Mouse (Mus musculus): ENCODE measurements around the gene Klk1b4.
"Not testable (repeated sequence)": the region's sequence is repeated elsewhere in the genome, so short reads cannot be mapped to it uniquely, and the experiment has no call there.

The Klk1b4 gene

DNA sequence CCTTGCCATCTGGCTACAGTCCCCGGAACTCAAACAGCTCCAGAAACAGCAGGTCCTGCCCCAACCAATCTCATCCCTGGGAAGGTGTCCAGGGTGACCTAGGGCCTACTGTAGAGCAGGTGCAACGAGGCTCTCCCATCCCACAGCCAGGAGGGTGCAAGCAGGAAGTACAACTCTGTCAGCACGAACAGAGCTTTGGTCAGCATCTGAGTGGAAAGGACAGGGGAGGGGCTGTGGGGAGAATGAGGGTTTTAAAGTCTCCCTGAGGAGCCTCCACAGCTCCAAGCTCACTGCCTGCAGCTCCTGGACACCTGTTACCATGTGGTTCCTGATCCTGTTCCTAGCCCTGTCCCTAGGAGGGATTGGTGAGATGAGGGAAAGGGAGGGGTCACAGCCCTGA is at the start of gene Klk1b4:
Gene Klk1b4, plus strand, starts transcription at position 301 of the 400 bp plus-strand sequence.
- in situ Hi-C loops (cut with MboI; ENCODE audit: unreplicated experiment in 2 of 2): not testable (repeated sequence)

DNA sequence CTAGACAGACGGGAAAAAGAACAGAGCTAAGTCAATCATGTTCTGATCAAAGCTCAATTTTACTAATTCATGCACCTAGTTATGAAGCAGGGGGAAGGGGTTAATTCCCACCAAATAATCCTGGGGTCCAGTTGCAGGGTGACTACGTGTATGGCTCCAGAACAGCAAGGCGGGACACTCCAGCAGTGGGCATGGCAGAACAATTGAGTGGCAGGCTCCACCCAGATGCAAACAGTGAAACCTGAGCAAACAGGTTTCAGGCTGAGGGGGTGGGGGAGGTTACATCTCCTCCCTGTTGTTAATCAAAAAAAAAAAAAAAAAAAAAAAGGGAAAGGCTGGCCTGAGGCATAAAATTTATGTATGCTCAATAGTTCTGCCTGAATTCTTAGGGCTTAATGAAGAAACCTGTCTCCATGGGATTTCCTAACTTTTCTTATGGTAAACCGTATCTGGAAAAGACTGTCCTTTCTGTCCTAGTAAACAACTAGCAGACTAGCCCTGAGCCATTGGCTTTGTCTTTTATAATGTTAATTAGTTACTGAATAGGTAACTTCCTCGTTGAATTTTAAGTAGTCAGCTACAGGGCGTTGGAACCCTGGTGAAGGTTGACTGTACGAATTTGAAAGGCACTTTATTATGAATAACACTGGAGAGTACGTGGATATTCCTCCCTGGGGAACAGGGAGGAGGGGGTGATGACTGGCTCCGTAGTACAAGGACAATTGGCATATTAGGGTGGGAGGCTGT is 27.8 kb upstream of the Klk1b4 start:
- in situ Hi-C loops (cut with MboI; ENCODE audit: unreplicated experiment in 2 of 2): no loop called here

DNA sequence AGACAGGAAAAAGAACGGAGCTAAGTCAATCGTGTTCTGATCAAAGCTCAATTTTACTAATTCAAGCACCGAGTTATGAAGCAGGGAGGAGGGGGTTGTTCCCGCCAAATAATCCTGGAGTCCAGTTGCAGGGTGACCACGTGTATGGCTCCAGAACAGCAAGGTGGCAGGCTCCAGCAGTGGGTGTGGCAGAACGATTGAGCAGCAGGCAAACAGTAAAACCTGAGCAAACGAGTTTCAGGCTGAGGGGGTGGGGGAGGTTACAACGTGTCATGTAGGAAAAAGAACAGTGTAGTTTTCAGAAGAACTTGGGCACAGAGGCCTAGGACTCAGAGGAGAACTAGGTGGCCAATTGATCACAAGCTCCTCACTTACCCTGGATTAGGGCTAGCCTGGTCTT is 20.7 kb upstream of the Klk1b4 start:
- in situ Hi-C loops (cut with MboI; ENCODE audit: unreplicated experiment in 2 of 2): not testable (repeated sequence)

DNA sequence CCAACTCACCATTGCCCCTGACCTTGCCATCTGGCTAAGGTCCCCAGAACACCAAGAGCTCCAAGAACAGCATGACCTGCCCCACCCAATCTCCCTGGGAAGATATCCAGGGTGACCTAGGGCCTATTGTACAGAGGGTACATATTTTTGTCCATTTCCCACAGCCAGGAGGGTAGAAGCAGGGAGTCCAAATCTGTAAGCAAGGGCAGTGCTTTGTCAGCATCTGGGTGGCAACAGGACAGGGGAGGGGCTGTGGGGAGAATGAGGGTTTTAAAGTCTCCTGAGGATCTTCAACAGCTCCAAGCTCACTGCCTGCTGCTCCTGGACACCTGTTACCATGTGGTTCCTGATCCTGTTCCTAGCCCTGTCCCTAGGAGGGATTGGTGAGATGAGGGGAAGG is 19.3 kb upstream of the Klk1b4 start, which contains the start of gene Klk1b24:
Gene Klk1b24, plus strand, starts transcription at position 301 of the 400 bp plus-strand sequence.
- in situ Hi-C loops (cut with MboI; ENCODE audit: unreplicated experiment in 2 of 2): not testable (repeated sequence)

DNA sequence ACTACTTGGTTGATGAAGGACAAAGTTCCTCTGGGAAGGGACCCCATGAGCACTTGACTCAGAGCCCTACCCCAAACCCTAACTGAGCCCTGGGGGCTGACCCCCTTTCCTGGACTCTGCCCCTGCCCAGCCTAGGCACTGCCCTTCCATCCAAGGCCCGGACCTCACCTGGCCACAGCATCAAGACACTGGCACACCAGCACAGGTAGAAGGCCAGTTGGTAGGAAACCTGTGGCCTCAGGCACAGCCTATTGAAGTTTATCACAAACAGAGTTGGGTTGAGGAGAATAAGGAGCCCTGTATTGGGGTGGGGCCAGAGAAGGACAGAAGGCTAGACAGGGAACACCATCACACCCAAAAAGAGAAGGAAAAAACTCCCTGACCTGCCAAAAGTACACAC is 13.8 kb upstream of the Klk1b4 start:
- in situ Hi-C loops (cut with MboI; ENCODE audit: unreplicated experiment in 2 of 2): not testable (repeated sequence)

DNA sequence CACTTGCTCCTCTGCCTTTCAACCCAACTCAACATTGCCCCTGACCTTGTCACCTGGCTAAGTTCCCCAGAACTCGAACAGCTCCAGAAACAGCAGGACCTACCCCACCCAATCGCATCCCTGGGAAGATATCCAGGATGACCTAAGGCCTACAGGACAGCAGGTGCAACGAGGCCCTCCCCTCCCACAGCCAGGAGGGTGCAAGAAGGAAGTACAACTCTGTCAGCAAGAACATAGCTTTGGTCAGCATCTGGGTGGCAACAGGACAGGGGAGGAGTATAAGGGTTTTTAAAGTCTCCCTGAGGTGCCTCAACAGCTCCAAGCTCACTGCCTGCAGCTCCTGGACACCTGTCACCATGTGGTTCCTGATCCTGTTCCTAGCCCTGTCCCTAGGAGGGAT is 9.3 kb upstream of the Klk1b4 start, which contains the start of gene Klk1b3:
Gene Klk1b3, plus strand, starts transcription at position 301 of the 400 bp plus-strand sequence.
- in situ Hi-C loops (cut with MboI; ENCODE audit: unreplicated experiment in 2 of 2): no loop called here

DNA sequence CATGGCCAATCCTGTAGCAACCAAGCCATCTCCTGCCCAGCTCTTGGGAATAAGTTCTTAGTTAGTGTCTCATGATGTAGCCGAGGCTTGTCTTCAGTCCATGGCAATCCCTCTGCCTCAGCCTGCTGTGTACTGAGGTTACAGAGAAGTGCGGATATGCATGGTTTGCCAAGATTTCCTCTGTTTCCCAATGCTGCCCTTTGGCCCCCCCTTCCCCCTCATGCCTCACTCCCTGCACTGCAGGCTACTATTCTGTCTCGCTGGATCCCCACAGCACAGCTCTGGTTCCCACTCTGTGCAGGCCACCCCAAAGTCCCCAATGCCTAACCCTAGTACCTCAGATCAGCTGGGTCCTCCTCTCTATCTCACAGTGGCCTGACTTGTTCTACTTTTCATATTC is 1.1 kb downstream of the Klk1b4 start:
- in situ Hi-C loops (cut with MboI; ENCODE audit: unreplicated experiment in 2 of 2): no loop called here

DNA sequence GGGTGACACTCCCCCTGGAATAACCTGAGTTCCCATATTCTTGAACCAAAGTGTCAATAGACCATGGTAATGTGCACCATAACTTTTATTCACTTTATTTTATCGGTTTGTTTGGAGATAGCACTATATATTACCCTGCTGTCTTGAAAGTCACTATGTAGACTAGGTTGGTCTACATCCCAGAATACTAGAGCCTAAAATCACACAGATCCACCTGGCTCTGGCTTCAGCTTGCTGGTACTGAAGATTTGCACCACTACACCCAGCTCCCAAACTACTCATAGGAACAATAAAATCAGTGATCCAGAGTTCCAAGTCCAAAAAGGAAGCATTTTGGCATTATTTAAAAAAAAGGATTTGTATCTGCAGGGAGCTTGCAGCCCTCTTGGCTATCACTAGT is 8.4 kb downstream of the Klk1b4 start, which contains the start of gene Klk1b5:
Gene Klk1b5, plus strand, starts transcription at position 301 of the 400 bp plus-strand sequence.
- in situ Hi-C loops (cut with MboI; ENCODE audit: unreplicated experiment in 2 of 2): no loop called here

DNA sequence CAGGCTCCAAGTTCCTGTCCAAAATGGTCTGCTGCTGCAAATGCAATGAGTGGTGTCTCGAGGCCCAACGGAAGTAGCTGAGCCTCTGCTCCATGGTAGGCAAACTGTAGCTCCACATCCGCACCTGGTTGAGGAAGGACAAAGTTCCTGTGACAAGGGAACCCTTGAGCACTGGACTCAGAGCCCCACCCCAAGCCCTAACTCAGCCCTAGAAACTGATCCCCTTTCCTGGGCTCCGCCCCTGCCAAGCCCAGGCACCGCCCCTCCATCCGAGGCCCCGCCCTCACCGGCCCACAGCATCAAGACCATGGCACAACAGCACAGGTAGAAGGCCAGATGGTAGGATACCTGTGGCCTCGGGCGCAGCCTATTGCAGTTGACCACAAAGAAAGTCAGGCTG is 14.4 kb downstream of the Klk1b4 start:
- in situ Hi-C loops (cut with MboI; ENCODE audit: unreplicated experiment in 2 of 2): not testable (repeated sequence)

DNA sequence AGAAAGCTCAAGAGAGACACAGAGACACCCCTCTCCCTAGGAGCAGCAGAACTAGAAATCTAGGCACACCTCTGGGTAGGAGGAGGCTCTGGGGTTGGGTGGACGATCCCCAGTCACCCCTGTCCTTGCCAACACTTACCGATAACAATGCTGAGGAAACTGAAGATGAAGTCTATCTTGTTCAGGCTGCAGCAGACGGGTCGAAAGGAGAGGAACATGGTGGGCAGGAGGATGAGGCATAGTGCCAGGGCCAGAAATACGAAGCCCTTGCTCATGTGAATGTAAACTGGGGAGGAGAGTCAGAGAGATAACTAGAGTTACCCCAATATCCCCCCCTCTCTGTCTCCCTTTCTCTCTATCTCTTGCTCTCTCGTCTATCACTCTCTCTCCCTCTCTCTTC is 15.1 kb downstream of the Klk1b4 start:
- in situ Hi-C loops (cut with MboI; ENCODE audit: unreplicated experiment in 2 of 2): not testable (repeated sequence)

DNA sequence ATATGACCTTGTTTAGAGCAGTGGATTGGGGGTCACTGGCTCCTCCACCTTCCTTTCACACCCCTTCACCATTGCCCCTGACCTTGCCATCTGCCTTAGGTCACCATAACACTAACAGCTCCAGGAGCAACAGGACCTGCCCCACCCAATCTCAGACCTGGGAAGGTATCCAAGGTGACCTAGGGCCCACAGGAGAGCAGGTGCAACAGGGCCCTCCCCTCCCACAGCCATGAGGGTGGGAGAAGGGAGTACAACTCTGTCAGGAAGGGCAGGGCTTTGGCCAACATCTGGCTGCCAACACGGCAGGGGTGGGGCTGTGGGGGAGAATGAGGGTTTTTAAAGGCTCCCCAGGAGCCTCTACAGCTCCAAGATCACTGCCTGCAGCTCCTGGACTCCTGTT is 17.8 kb downstream of the Klk1b4 start, which contains the start of gene Klk1:
Gene Klk1, plus strand, starts transcription at position 285 of the 400 bp plus-strand sequence.
- in situ Hi-C loops (cut with MboI; ENCODE audit: unreplicated experiment in 2 of 2): loop anchor here in 1 of 2 experiments (25.0 kb wide), 1 partner anchor 538 kb away; the partner anchor contains the start of gene Klk14

DNA sequence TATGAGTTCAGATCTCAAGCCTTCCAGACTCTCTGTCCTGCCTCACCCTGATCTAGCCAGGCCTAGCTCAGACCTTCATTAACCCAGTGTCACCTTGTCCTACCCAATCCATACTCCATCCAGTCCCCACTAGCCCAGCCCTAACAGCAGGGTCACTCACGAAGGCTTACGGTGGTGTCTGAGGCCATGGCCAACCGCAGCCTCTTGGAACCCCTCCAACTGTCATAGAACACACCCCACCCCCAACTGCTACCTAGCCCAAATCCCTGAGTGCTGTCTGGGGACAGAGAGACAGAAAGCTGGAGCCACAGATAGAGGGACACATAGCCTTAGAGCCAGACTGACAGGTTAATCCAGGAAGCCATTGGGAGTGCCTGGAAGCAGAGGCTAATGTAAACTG is 28.7 kb downstream of the Klk1b4 start, which contains the start of gene Gm36864:
Gene Gm36864, plus strand, starts transcription at position 269 of the 400 bp plus-strand sequence.
- in situ Hi-C loops (cut with MboI; ENCODE audit: unreplicated experiment in 2 of 2): loop anchor here in 1 of 2 experiments (25.0 kb wide), 1 partner anchor 549 kb away; the partner anchor contains the start of gene Klk14

DNA sequence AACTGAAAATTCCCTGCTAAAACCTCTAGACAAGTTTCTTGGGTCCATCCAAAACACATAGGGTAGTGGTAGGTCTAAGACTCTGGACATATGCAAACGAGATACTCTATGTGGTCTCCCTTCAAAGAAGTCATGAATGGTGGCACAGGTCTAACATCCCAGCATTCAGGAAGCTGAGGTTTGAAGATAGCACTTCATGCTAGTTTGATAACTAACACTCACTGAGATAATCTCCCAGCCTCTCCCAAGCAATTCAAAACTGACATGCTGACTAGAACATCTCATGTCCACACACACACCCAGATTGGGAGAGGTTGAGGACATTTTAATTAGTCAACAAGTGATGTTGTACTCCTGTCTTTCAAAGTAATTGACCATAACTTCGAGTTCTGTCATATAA is 32.7 kb downstream of the Klk1b4 start:
- in situ Hi-C loops (cut with MboI; ENCODE audit: unreplicated experiment in 2 of 2): loop anchor here in 1 of 2 experiments (25.0 kb wide), 1 partner anchor 553 kb away; the partner anchor contains the start of gene Klk14

DNA sequence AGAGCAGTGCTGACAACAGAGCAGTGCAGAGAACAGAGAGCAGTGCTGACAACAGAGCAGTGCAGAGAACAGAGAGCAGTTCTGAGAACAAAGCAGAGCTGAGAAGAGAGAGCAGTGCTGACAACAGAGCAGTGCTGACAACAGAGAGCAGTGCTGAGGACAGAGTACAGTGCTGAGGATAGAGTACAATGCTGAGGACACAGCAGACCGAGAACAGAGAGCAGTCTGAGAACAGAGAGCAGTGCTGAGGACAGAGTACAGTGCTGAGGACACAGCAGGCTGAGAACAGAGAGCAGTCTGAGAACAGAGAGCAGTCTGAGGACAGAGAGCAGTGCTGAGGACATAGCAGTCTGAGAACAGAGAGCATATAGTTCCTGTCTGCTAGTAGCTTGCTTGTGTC is 33.5 kb downstream of the Klk1b4 start:
- in situ Hi-C loops (cut with MboI; ENCODE audit: unreplicated experiment in 2 of 2): loop anchor here in 1 of 2 experiments (25.0 kb wide), 1 partner anchor 553 kb away; the partner anchor contains the start of gene Klk14

DNA sequence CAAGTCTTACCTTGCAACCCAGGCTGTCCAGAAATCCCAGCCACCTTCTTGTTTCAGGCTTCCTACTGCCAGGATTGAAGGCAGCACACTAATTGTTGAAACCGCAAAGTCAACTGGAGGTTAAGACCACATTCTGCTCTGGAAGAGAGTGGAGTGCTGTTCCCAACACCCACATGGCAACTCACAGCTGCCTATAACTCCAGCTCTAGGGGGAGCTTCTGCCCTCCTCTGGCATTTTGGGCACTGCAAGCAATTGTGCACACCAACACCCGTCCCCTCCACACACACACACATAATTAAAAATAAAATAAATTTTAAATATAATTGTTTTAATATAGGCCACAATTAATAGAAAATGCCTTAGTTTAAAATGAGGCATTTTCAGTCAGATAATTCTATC is 33.9 kb downstream of the Klk1b4 start:
- in situ Hi-C loops (cut with MboI; ENCODE audit: unreplicated experiment in 2 of 2): loop anchor here in 1 of 2 experiments (25.0 kb wide), 1 partner anchor 554 kb away; the partner anchor contains the start of gene Klk14

DNA sequence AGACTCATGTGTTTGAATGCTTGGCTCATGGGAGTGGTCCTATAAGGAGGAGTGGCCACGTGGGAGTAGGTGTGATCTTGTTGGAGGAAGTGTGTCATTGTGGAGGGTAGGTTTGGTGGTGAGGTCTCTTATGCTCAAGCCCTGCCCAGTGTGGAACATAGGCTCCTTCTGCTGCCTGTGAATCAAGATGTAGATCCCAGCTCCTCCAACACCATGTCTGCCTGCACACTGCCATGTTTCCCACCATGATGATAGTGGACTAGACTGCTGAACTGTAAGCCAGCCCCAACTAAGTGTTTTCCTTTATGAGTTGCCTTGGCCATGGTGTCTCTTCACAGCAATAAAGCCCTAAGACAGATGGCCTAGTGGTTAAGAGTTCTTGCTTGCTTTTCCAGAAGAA is 36.8 kb downstream of the Klk1b4 start:
- in situ Hi-C loops (cut with MboI; ENCODE audit: unreplicated experiment in 2 of 2): loop anchor here in 1 of 2 experiments (25.0 kb wide), 1 partner anchor 557 kb away; the partner anchor contains the start of gene Klk14

DNA sequence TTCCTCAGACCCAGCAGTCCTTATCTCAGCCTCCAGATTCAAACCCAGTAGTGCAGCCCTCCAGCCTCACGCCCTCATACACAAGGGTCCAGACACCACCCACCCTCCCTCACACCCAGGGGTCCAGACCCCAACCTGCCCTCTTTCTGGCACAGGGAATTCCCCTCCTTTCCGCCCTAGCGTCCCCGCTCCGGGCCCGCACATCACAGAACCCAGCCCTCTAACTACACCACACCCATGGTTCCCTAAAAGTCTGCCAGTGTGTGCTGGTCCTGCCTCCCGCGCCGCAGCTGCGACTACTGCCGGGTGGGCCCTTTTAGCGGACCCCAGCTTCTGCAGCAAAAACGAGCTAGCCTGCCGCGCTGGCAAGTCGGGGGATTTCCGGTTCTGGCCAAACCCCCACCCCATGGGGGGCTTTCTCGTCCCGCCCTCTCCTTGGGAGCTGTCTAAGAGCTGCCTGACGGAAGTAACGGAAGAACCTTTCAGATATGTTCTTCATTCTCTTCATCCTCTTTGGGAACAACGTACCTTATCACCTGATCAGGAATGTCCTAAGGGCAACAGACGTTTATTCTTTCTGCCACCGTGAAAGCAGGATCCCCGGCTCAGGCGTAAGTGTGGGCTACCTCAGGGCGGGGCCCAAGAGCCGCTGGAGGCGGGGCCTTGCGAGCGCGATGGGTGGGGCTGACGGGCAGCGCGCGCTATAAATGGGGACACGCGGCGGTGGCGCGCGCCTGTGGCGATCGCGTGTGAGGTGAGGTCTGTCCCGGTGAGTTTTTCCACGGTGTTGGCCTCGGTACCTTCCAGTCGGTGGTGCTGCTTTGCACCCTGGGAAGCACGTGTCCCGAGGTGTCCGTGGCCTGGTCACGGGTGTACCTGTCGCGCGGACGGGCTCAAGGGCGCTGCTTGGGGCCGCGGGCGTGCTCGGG is 39.1 kb downstream of the Klk1b4 start, which contains the start of the genes 1700028J19Rik and 2410002F23Rik:
Gene 1700028J19Rik, minus strand, starts transcription at position 641 of the 929 bp plus-strand sequence.
Gene 2410002F23Rik, plus strand, starts transcription at position 668 of the 929 bp plus-strand sequence.
- in situ Hi-C loops (cut with MboI; ENCODE audit: unreplicated experiment in 2 of 2): loop anchor here in 1 of 2 experiments (25.0 kb wide), 1 partner anchor 559 kb away; the partner anchor contains the start of gene Klk14

DNA sequence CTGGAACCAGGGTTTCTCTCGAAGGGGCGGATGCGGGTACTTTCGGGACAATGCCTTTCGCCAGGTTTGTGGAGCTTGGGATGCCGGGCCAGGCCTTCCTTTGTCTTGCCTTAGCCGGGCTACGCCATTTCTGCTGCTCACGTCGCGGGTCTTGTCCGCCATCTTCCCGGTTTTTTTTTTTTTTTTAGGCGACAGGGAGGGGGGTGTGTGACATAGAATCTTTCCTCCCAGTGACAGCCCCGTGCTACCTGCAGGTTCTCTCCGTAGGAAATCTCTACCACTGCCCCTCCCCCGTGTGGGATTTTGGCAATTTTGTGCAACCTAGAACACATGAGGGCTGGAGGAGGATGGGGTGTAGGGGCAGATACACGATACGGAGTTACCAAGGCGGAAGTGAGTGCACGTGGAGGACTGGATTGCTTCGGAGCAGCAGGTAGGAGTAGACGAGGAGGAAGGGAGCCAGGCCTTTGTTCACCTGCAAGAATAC is 39.8 kb downstream of the Klk1b4 start:
- in situ Hi-C loops (cut with MboI; ENCODE audit: unreplicated experiment in 2 of 2): loop anchor here in 1 of 2 experiments (25.0 kb wide), 1 partner anchor 560 kb away; the partner anchor contains the start of gene Klk14

DNA sequence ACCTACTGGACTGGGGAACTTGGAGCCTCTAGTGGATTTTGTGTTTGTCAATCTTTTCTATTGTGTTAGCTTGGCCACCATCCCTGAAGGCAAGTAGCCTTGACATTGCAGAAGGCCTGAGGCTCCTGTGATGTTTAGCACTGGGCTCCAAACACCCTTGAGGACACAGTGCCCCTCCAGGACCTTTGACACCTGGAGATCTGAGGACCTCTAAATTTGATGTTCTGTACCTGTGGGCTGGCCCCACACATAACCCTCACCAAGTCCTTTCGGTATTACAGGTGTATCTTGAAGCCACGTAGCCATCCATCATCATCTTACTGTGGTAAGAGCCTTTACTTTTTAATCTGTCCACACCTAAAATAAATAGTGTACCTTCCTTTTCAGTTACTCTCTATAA is 40.7 kb downstream of the Klk1b4 start:
- in situ Hi-C loops (cut with MboI; ENCODE audit: unreplicated experiment in 2 of 2): loop anchor here in 1 of 2 experiments (25.0 kb wide), 1 partner anchor 561 kb away; the partner anchor contains the start of gene Klk14

DNA sequence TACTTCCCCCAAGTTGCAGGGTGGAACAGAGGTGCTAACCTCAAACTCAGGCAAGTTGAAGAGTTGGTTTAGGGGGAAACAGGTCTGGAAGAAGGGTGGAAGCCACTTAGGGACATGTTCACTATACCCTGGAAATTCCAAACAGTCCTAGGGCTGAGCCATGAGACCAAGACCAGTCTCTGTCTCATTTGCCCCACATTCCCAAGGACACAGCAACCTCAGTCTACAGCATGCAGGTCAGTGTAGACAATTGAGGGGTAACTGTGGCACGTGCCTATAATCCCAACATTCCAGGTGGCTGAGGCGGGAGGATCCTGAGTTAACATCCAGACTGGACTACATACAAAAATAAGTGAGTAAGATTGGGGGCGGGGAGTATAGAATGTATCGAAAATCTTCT is 42.0 kb downstream of the Klk1b4 start:
- in situ Hi-C loops (cut with MboI; ENCODE audit: unreplicated experiment in 2 of 2): loop anchor here in 1 of 2 experiments (25.0 kb wide), 1 partner anchor 562 kb away; the partner anchor contains the start of gene Klk14
